Mouse (Mus musculus): Measurements from ENCODE around the gene Pik3ap1.
A peak's percentile ranks its signal among the peaks of the same experiment; 100 is the strongest.
"Not testable (repeated sequence)": the region's sequence is repeated elsewhere in the genome, so short reads cannot be mapped to it uniquely, and the experiment has no call there.

The Pik3ap1 gene

GRCm38 (mm10) chr19:41384922-41385508 lies at the start of gene Pik3ap1:
Gene Pik3ap1 (minus strand): TSS chr19:41385102.
- peak; percentile 36 for DNase-seq (ENCODE audit: low read depth, low spot score)

- DNase-seq (ENCODE audit: low read depth, low spot score), result not testable (repeated sequence)
Observed at GRCm38 (mm10) chr19:41431512-41432164, 46.7 kb upstream of the Pik3ap1 start.

- not testable (repeated sequence) for DNase-seq (ENCODE audit: low read depth, low spot score)
Observed at GRCm38 (mm10) chr19:41425927-41426772, 41.2 kb upstream of the Pik3ap1 start.

- DNase-seq (ENCODE audit: low read depth, low spot score), result no peak
Observed at GRCm38 (mm10) chr19:41421264-41421663, 36.4 kb upstream of the Pik3ap1 start.

GRCm38 (mm10) chr19:41418786-41419185 lies 33.9 kb upstream of the Pik3ap1 start:
- no peak for DNase-seq (ENCODE audit: low read depth, low spot score)

GRCm38 (mm10) chr19:41417995-41418394 lies 33.1 kb upstream of the Pik3ap1 start:
- DNase-seq (ENCODE audit: low read depth, low spot score), result no peak

GRCm38 (mm10) chr19:41416201-41416600 lies 31.3 kb upstream of the Pik3ap1 start:
- DNase-seq (ENCODE audit: low read depth, low spot score), result no peak

- no peak for DNase-seq (ENCODE audit: low read depth, low spot score)
Observed at GRCm38 (mm10) chr19:41402603-41403002, 17.7 kb upstream of the Pik3ap1 start.

GRCm38 (mm10) chr19:41390856-41391255 lies 6.0 kb upstream of the Pik3ap1 start:
- DNase-seq (ENCODE audit: low read depth, low spot score), result no peak

- no peak for DNase-seq (ENCODE audit: low read depth, low spot score)
Observed at GRCm38 (mm10) chr19:41389351-41389750, 4.4 kb upstream of the Pik3ap1 start.

- DNase-seq (ENCODE audit: low read depth, low spot score), result no peak
Observed at GRCm38 (mm10) chr19:41388242-41388641, 3.3 kb upstream of the Pik3ap1 start.

GRCm38 (mm10) chr19:41387262-41387661 lies 2.4 kb upstream of the Pik3ap1 start:
- no peak for DNase-seq (ENCODE audit: low read depth, low spot score)

GRCm38 (mm10) chr19:41384406-41384851 lies 473 bp downstream of the Pik3ap1 start:
- DNase-seq (ENCODE audit: low read depth, low spot score), result peak; percentile 38

- DNase-seq (ENCODE audit: low read depth, low spot score), result no peak
Observed at GRCm38 (mm10) chr19:41382391-41382978, 2.4 kb downstream of the Pik3ap1 start.

- no peak for DNase-seq (ENCODE audit: low read depth, low spot score)
Observed at GRCm38 (mm10) chr19:41381581-41382239, 3.2 kb downstream of the Pik3ap1 start.

- DNase-seq (ENCODE audit: low read depth, low spot score), result no peak
Observed at GRCm38 (mm10) chr19:41379195-41379594, 5.7 kb downstream of the Pik3ap1 start.

- DNase-seq (ENCODE audit: low read depth, low spot score), result peak; percentile 46
Observed at GRCm38 (mm10) chr19:41375791-41376190, 9.1 kb downstream of the Pik3ap1 start.

- DNase-seq (ENCODE audit: low read depth, low spot score), result no peak
Observed at GRCm38 (mm10) chr19:41375096-41375495, 9.8 kb downstream of the Pik3ap1 start.

GRCm38 (mm10) chr19:41374658-41375057 lies 10.2 kb downstream of the Pik3ap1 start:
- DNase-seq (ENCODE audit: low read depth, low spot score), result no peak

GRCm38 (mm10) chr19:41372322-41372721 lies 12.6 kb downstream of the Pik3ap1 start:
- DNase-seq (ENCODE audit: low read depth, low spot score), result no peak

- DNase-seq (ENCODE audit: low read depth, low spot score), result no peak
Observed at GRCm38 (mm10) chr19:41371373-41371772, 13.5 kb downstream of the Pik3ap1 start.
